Mouse (Mus musculus) yolk sac, embryonic 10.5 days (tissue): ENCODE results near the gene Olfr776.
"Not testable (repeated sequence)": the region's sequence is repeated elsewhere in the genome, so short reads cannot be mapped to it uniquely, and the experiment has no call there.

Experiments used
- DNase-seq: peaks from one replicate; pipeline ENCODE4 v3.0.0-alpha.2; 2017; ENCODE audit warnings: low spot score

Gene Olfr776

GRCm38 (mm10) chr10:129258827-129259226 is at the start of gene Olfr776:
Gene Olfr776, plus strand, starts transcription at chr10:129259127.
- no peak for DNase-seq

- DNase-seq, result no peak
Measured at GRCm38 (mm10) chr10:129230737-129231136, 28.2 kb upstream of the Olfr776 start.

GRCm38 (mm10) chr10:129235904-129236303 is 23.0 kb upstream of the Olfr776 start, which contains the start of gene Olfr774:
Gene Olfr774, plus strand, starts transcription at chr10:129236204.
- no peak for DNase-seq

GRCm38 (mm10) chr10:129248112-129248511 is 10.8 kb upstream of the Olfr776 start, which contains the start of gene Olfr775:
Gene Olfr775, plus strand, starts transcription at chr10:129248412.
- no peak for DNase-seq

- DNase-seq, result no peak
Measured at GRCm38 (mm10) chr10:129271081-129271535, 12.2 kb downstream of the Olfr776 start, which contains the start of gene Olfr777. Gene Olfr777, minus strand, starts transcription at chr10:129271485.

GRCm38 (mm10) chr10:129312973-129313372 is 54.0 kb downstream of the Olfr776 start:
- not testable (repeated sequence) for DNase-seq

GRCm38 (mm10) chr10:129313521-129313920 is 54.6 kb downstream of the Olfr776 start:
- DNase-seq, result not testable (repeated sequence)
